Mouse (Mus musculus): ENCODE data around the gene Cyp2ab1. TPM values are rescaled to one million over a fixed set of nuclear protein-coding genes. Genes with fewer than 3 reads are reported as not detected.

Cyp2ab1 gene
- total RNA-seq (2023): 0.74 TPM

DNA sequence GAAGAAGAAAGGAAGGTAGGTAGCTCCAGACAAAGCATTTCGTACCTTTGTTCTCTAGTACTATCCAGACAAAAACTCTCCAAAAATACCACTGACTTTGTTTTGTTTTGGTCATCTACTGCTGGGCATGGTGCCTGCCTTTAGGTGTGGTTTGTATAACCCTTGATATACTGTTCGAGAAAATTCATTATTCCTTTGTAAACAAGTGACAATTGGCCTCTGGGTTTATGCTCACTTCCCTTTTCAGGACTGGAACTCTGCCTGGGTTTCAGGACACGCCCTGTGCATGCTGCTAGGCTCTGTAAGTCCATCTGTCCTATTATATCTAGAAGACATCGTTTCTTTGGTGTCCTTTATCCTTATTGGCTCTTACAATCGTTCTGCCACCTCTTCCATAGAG, at the start of gene Cyp2ab1:
Cyp2ab1 (minus strand) TSS at position 119 of the 400 bp plus-strand sequence.

DNA sequence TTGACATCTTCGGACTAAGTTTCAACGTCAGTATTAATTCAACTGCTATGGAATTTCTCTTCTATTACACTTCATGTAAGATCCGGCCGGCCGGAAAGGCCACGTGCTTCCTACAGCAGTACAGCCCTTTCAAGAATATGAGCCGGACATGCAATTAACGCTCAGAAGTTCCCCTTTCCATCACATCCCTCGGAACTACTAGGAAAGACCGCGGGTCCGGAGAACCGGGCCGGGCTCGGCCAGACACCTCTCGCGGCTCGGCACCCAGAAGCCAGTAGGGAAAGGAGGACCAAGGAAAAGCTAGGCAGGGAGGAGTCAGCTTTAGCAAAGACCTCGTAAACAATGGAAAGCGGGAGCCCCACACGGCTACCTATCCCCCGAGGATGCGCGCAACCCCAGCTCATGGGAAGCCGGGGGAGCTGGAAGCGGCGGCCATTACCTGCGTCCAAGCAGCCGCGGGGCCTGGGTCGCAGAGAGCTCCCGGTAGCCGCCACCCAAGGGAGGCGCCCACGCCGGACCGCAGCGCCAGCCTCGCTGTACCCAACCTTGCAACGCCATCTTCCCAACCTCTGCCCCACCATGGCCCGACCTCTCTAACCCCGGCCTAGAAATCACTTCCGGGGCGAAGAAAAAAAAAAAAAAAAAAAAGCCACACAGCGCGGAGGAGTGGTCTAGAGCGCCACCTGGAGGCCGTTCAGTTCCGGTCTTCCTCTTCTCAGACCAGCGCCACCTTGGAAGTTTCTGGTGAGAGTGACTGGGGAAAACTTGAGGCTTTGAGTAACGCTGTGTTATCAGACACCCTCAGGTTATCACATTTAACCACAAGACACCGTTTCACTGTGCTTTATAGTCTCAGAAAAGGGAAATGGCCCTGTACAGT, 23.2 kb downstream of the Cyp2ab1 start, which contains the start of gene Parl:
Parl (minus strand) TSS at position 618 of the 880 bp plus-strand sequence.

Other genes starting within 250 kb of the Cyp2ab1 start
- 196 TPM for gene Klhl24, start 227.9 kb downstream of the Cyp2ab1 start, total RNA-seq (2023)
- 90.2 TPM for gene Yeats2, start 184.3 kb downstream of the Cyp2ab1 start, total RNA-seq (2023)
- not detected for gene Map6d1, start 84.0 kb downstream of the Cyp2ab1 start, total RNA-seq (2023)
- gene Parl, start 23.0 kb downstream of the Cyp2ab1 start, total RNA-seq (2023): 79.1 TPM
- 55.5 TPM for gene Abcc5, start 101.0 kb upstream of the Cyp2ab1 start, total RNA-seq (2023)
- 57.6 TPM for gene Eif2b5, start 173.4 kb upstream of the Cyp2ab1 start, total RNA-seq (2023)
- gene Dvl3, start 191.6 kb upstream of the Cyp2ab1 start, total RNA-seq (2023): 39.1 TPM
- 175 TPM for gene Ap2m1, start 210.1 kb upstream of the Cyp2ab1 start, total RNA-seq (2023)
- 116 TPM for gene Abcf3, start 223.2 kb upstream of the Cyp2ab1 start, total RNA-seq (2023)

Data from CD4-positive naive resting alpha-beta T cell, adult 57 days (primary cell).